Mouse (Mus musculus) T-cell, adult 2 months (primary cell): ENCODE measurements around the gene Gm11559.
"Not testable (repeated sequence)": the region's sequence is repeated elsewhere in the genome, so short reads cannot be mapped to it uniquely, and the experiment has no call there.

Source experiments
- DNase-seq: peaks from one replicate; pipeline ENCODE4 v3.0.0; 2022; ENCODE audit warnings: low spot score

Gm11559 gene

GRCm38 (mm10) chr11:99864176-99864575 lies at the start of gene Gm11559:
Gene Gm11559 (plus strand): TSS chr11:99864476.
- not testable (repeated sequence) for DNase-seq

GRCm38 (mm10) chr11:99815566-99815965 lies 48.7 kb upstream of the Gm11559 start, which contains the start of gene Gm11564:
Gene Gm11564 (minus strand): TSS chr11:99815666.
- not testable (repeated sequence) for DNase-seq

- no peak for DNase-seq
These were observed 26.3 kb upstream of the Gm11559 start, which contains the start of gene 2300003K06Rik for GRCm38 (mm10) chr11:99837966-99838365. Gene 2300003K06Rik (minus strand): TSS chr11:99838066.

- DNase-seq = no peak
These were observed 22.1 kb upstream of the Gm11559 start for GRCm38 (mm10) chr11:99842185-99842584.

- DNase-seq = no peak
These were observed 17.5 kb upstream of the Gm11559 start for GRCm38 (mm10) chr11:99846746-99847145.

GRCm38 (mm10) chr11:99851508-99851907 lies 12.8 kb upstream of the Gm11559 start, which contains the start of gene Krtap4-16:
Gene Krtap4-16 (minus strand): TSS chr11:99851608.
- no peak for DNase-seq

- no peak for DNase-seq
These were observed 10.2 kb upstream of the Gm11559 start for GRCm38 (mm10) chr11:99854121-99854520.

GRCm38 (mm10) chr11:99857617-99858016 lies 6.7 kb upstream of the Gm11559 start, which contains the start of gene Gm11568:
Gene Gm11568 (plus strand): TSS chr11:99857917.
- DNase-seq = no peak

GRCm38 (mm10) chr11:99858761-99859160 lies 5.5 kb upstream of the Gm11559 start:
- DNase-seq = no peak

- not testable (repeated sequence) for DNase-seq
These were observed 8.8 kb downstream of the Gm11559 start, which contains the start of gene Krtap9-1 for GRCm38 (mm10) chr11:99873089-99873488. Gene Krtap9-1 (plus strand): TSS chr11:99873389.

- not testable (repeated sequence) for DNase-seq
These were observed 14.6 kb downstream of the Gm11559 start, which contains the start of gene Gm11567 for GRCm38 (mm10) chr11:99878887-99879286. Gene Gm11567 (plus strand): TSS chr11:99879187.

GRCm38 (mm10) chr11:99907620-99908019 lies 43.3 kb downstream of the Gm11559 start, which contains the start of gene Krtap31-1:
Gene Krtap31-1 (plus strand): TSS chr11:99907920.
- no peak for DNase-seq

GRCm38 (mm10) chr11:99914451-99914850 lies 50.2 kb downstream of the Gm11559 start, which contains the start of gene Gm11565:
Gene Gm11565 (plus strand): TSS chr11:99914751.
- DNase-seq = no peak
